Mouse (Mus musculus): ENCODE data around the gene Slc45a2. TPM values are rescaled to one million over a fixed set of nuclear protein-coding genes. Genes with fewer than 3 reads are reported as not detected.
A peak's percentile ranks its signal among the peaks of the same experiment; 100 is the strongest.
"Not testable (repeated sequence)": the region's sequence is repeated elsewhere in the genome, so short reads cannot be mapped to it uniquely, and the experiment has no call there.

Gene Slc45a2
- polyA plus RNA-seq, 1 experiment from 2014 or later: 0.17 TPM

DNA sequence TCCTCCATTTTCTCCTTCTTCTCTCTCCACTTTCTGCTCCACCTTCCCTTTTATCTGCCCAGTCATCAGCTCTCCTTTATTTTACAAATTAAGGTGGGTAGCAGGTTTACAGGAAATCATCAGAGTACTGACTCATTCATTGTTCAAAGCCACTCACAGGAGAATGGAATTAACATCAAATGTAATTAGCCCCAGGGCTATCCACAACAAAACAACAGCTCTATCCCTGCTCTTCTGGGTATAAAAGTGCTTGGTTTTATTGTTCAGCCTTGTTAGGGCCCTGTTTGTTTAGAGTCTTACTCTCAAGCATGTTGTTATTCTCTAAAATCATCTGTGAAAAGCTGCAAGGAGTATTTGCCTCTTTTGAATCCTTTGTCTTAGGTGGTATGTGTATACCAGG, 23.4 kb upstream of the Slc45a2 start:
- H3K4me3 ChIP-seq (replicated peaks): no peak overlapping the region
- no peak for ATAC-seq (ENCODE audit: low FRiP score)
- no peaks in the 10 kb centered on the region for H3K27me3 ChIP-seq
- H3K36me3 ChIP-seq (replicated peaks): no peaks in the 10 kb centered on the region
- H3K9me3 ChIP-seq: no peaks in the 10 kb centered on the region
- H3K9ac ChIP-seq: no peak overlapping the region
- H3K27ac ChIP-seq: no peak overlapping the region
- H3K4me1 ChIP-seq: peaks cover 7% of the 10 kb centered on the region
- no peak overlapping the region for H3K4me2 ChIP-seq

- peaks cover 10% of the 10 kb centered on the region for H3K4me1 ChIP-seq
- peak overlapping the region; percentile 63 for H3K4me2 ChIP-seq
- peak overlapping the region; percentile 55; the same call in 1 of the 2 replicates for H3K9ac ChIP-seq
- no peaks in the 10 kb centered on the region for H3K27me3 ChIP-seq
- no peaks in the 10 kb centered on the region for H3K9me3 ChIP-seq
- H3K4me3 ChIP-seq (replicated peaks): peak overlapping the region; percentile 62; the same call in 1 of the 2 replicates
- WGBS: 61% methylated on average over 2 of the region's 2 CpGs
- no peak overlapping the region for H3K27ac ChIP-seq
- H3K36me3 ChIP-seq (replicated peaks): no peaks in the 10 kb centered on the region
- no peak for ATAC-seq (ENCODE audit: low FRiP score)
Observed at GRCm38 (mm10) chr15:10980712-10981111, 19.8 kb upstream of the Slc45a2 start.

DNA sequence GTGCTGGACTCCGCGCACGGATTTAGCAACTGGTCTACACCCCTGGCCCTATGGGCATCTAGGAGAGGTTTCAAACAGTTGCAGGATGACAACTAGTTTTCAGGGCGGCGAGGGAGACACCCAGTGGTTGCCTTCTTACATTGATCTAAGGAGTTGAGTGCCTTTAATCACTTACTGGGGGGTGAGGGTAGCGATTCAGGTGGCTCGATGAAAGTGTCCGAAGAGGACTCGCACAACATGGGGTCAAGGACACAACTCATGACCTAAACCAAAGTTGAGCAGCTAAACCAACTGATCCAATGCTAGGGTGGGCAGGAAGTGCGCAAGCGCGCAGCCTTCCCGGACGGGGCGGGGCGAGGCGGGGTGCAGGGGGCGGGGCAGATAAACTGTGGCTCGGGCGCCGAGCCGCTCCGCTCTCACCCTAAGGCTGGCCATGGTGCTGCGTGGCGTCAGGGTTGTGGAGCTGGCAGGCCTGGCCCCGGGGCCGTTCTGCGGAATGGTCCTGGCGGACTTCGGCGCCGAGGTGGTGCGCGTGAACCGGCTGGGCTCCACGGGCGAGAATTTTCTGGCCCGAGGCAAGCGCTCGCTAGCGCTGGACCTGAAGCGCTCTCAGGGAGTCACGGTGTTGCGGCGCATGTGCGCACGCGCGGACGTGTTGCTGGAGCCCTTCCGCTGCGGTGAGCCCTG, 19.0 kb upstream of the Slc45a2 start, which contains the start of gene Amacr:
Gene Amacr, plus strand, starts transcription at position 380 of the 687 bp plus-strand sequence.
- Histone ChIP-seq H3K4me1 (peaks cover 10% of the 10 kb centered on the region), H3K9me3 (no peaks in the 10 kb centered on the region), H3K36me3 (replicated peaks) (no peaks in the 10 kb centered on the region), H3K9ac (peak within 1 kb of the TSS; percentile 55), H3K27me3 (no peaks in the 10 kb centered on the region), H3K27ac (peak within 1 kb of the TSS; percentile 67; the same call in 1 of the 2 replicates), H3K4me2 (peak within 1 kb of the TSS; percentile 63), H3K4me3 (replicated peaks) (peak within 1 kb of the TSS; percentile 62)
- WGBS: under 1% methylated on average over 52 of the region's 52 CpGs
- ATAC-seq (ENCODE audit: low FRiP score): peak; percentile 99

DNA sequence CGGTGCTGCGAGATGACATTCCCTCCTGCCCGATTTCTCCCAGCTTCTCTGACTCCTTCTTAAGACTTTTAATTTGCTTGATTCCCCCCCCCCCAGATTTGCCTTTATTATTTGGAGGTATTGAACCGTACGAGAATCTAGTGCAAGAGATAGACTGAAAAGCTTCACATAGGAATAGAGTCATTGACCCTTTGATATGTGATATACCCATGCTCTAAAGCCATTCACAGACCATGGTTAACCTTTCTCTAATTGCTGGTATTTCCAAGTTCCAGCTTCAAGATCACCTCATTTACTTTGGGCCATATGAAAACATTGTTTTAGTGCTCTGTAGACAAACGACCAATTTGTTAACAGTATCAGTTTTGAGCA, 18.5 kb upstream of the Slc45a2 start:
- Histone ChIP-seq H3K9me3 (no peaks in the 10 kb centered on the region), H3K36me3 (replicated peaks) (no peaks in the 10 kb centered on the region), H3K4me2 (peak overlapping the region; percentile 63), H3K4me3 (replicated peaks) (peak overlapping the region; percentile 62), H3K27ac (no peak overlapping the region), H3K27me3 (no peaks in the 10 kb centered on the region), H3K9ac (peak overlapping the region; percentile 55), H3K4me1 (peaks cover 10% of the 10 kb centered on the region)
- WGBS: 7% methylated on average over 6 of the region's 6 CpGs
- peak; percentile 21; the same call in 1 of the 2 replicates for ATAC-seq (ENCODE audit: low FRiP score)

DNA sequence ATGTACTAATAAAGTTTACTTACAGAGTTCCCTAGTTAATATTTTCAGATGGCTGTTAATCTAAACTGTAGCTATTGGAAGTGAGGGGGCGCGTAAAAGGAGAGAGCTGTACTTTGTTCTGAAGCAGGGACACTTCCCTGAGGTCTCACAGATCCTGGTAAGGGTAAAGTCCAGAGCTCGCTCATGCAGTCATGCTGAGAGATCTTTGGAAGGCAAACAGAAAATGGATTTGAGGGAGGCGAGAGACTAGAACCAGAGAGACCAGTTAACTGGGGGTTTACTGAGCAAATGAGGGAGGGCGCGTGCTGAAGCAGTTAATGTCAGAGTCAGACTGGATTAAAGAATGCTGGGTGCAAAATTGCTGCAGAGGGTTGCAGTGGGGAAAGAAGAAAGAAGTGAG, 14.8 kb upstream of the Slc45a2 start:
- WGBS: 86% methylated on average over 6 of the region's 6 CpGs
- Histone ChIP-seq H3K4me3 (replicated peaks) (no peak overlapping the region), H3K36me3 (replicated peaks) (no peaks in the 10 kb centered on the region), H3K4me2 (no peak overlapping the region), H3K27ac (no peak overlapping the region), H3K4me1 (peaks cover 10% of the 10 kb centered on the region), H3K9ac (no peak overlapping the region), H3K9me3 (no peaks in the 10 kb centered on the region), H3K27me3 (no peaks in the 10 kb centered on the region)
- ATAC-seq (ENCODE audit: low FRiP score): no peak

DNA sequence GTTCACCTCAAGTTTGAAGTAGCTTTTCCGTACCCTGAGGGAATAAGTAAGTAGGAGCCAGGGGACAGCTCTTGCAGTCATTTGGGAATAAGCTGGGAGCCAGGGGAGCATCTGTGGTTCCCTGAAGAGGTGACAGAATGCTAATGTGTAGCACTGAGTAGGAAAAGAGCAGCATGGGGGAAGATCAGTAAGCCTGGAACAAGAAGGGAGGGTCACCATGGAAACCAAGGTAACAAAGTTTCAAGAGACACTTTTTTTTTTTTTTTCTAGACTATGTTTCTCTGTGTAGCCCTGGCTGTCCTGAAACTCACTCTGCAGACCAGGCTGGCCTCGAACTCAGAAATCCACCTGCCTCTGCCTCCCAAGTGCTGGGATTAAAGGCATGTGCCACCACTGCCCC, 14.0 kb upstream of the Slc45a2 start:
- not testable (repeated sequence) for H3K9me3 ChIP-seq; H3K36me3 ChIP-seq (replicated peaks); H3K4me1 ChIP-seq; H3K4me2 ChIP-seq; H3K27ac ChIP-seq; ATAC-seq (ENCODE audit: low FRiP score); H3K4me3 ChIP-seq (replicated peaks); H3K27me3 ChIP-seq; H3K9ac ChIP-seq
- 74% methylated on average over 2 of the region's 2 CpGs for WGBS

- Histone ChIP-seq H3K4me1 (no peaks in the 10 kb centered on the region), H3K36me3 (replicated peaks) (no peaks in the 10 kb centered on the region), H3K9ac (no peak overlapping the region), H3K4me3 (replicated peaks) (no peak overlapping the region), H3K27me3 (no peaks in the 10 kb centered on the region), H3K4me2 (no peak overlapping the region), H3K27ac (no peak overlapping the region), H3K9me3 (no peaks in the 10 kb centered on the region)
- no peak for ATAC-seq (ENCODE audit: low FRiP score)
- 64% methylated on average over 2 of the region's 2 CpGs for WGBS
Observed at GRCm38 (mm10) chr15:10990411-10990810, 10.1 kb upstream of the Slc45a2 start.

DNA sequence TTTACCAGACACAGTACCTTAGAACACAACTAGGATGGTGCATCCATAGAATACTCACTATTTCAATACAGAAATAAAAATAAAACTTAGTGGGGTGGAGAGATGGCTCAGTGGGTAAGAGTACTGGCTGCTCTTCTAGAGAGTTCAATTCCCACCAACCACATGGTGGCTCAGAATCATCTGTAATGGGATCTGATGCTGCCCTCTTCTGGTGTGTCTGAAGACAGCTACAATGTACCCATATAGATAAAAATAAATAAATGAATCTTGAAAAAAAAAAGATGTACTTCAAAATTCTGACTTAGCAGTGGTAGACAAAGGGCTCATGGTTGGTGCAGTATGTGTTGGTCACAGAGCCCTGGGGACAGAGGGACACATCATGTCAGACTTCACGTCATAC, 9.0 kb upstream of the Slc45a2 start:
- no peaks in the 10 kb centered on the region for H3K36me3 ChIP-seq (replicated peaks)
- 100% methylated on average over 1 of the region's 1 CpGs for WGBS
- no peaks in the 10 kb centered on the region for H3K9me3 ChIP-seq
- ATAC-seq (ENCODE audit: low FRiP score): no peak
- no peaks in the 10 kb centered on the region for H3K27me3 ChIP-seq
- no peak overlapping the region for H3K9ac ChIP-seq
- no peak overlapping the region for H3K4me2 ChIP-seq
- no peak overlapping the region for H3K27ac ChIP-seq
- H3K4me1 ChIP-seq: no peaks in the 10 kb centered on the region
- H3K4me3 ChIP-seq (replicated peaks): no peak overlapping the region

GRCm38 (mm10) chr15:10999832-11000231, 689 bp upstream of the Slc45a2 start:
- H3K9ac ChIP-seq: no peak overlapping the region
- no peak overlapping the region for H3K27ac ChIP-seq
- H3K4me2 ChIP-seq: no peak overlapping the region
- WGBS: 59% methylated on average over 5 of the region's 5 CpGs
- H3K36me3 ChIP-seq (replicated peaks): no peaks in the 10 kb centered on the region
- no peaks in the 10 kb centered on the region for H3K9me3 ChIP-seq
- H3K4me1 ChIP-seq: no peaks in the 10 kb centered on the region
- no peak overlapping the region for H3K4me3 ChIP-seq (replicated peaks)
- ATAC-seq (ENCODE audit: low FRiP score): no peak
- H3K27me3 ChIP-seq: no peaks in the 10 kb centered on the region

GRCm38 (mm10) chr15:11003791-11004190, 3.3 kb downstream of the Slc45a2 start:
- Histone ChIP-seq H3K9me3 (no peaks in the 10 kb centered on the region), H3K9ac (no peak overlapping the region), H3K27me3 (no peaks in the 10 kb centered on the region), H3K4me3 (replicated peaks) (no peak overlapping the region), H3K4me2 (no peak overlapping the region), H3K4me1 (no peaks in the 10 kb centered on the region), H3K36me3 (replicated peaks) (no peaks in the 10 kb centered on the region), H3K27ac (no peak overlapping the region)
- WGBS: 93% methylated on average over 4 of the region's 4 CpGs
- ATAC-seq (ENCODE audit: low FRiP score): no peak

DNA sequence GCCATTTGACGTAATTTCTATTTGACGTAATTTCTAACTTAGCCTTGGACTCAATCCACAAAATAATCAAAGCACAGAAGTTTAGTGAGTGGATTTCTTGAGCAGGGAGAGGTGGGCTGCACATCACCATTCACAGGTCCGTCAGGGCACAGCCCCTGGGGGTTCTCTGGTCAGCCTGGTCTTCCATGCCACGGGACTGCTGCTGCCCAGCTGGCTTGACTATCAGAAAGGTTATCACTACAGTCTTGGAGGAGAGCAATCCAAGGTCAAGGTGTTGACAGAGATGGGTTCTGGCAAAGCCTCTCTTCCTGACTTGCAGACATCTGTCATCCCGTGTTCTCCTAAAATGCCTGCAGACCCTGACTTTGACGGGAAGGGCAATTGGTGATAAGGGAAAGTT, 4.1 kb downstream of the Slc45a2 start:
- Histone ChIP-seq H3K27ac (no peak overlapping the region), H3K27me3 (no peaks in the 10 kb centered on the region), H3K36me3 (replicated peaks) (no peaks in the 10 kb centered on the region), H3K9ac (no peak overlapping the region), H3K4me2 (no peak overlapping the region), H3K9me3 (no peaks in the 10 kb centered on the region), H3K4me1 (no peaks in the 10 kb centered on the region), H3K4me3 (replicated peaks) (no peak overlapping the region)
- WGBS: 87% methylated on average over 6 of the region's 6 CpGs
- ATAC-seq (ENCODE audit: low FRiP score): no peak

DNA sequence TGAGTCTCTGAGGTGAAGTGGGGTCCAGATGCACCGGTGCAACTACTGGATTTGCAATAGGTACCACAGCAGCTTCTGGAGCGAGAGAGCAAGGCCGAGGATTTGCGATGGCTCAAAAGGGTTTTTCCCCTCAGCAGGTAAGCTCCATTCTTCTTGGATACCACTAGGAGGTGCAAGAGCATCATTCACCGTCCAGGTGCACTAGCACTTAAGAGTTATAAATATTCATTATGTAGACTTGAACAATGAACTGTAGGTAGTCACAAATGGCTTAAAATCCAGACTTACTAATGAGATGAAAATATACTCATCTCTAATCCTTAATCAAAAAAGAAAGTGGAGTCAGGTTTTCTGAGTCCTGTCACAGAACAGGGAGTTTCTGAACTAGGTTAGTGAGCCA, 8.2 kb downstream of the Slc45a2 start:
- H3K27me3 ChIP-seq: no peaks in the 10 kb centered on the region
- no peak overlapping the region for H3K4me2 ChIP-seq
- H3K9me3 ChIP-seq: no peaks in the 10 kb centered on the region
- ATAC-seq (ENCODE audit: low FRiP score): no peak
- no peaks in the 10 kb centered on the region for H3K4me1 ChIP-seq
- WGBS: 23% methylated on average over 5 of the region's 5 CpGs
- H3K4me3 ChIP-seq (replicated peaks): no peak overlapping the region
- no peak overlapping the region for H3K9ac ChIP-seq
- no peaks in the 10 kb centered on the region for H3K36me3 ChIP-seq (replicated peaks)
- no peak overlapping the region for H3K27ac ChIP-seq

GRCm38 (mm10) chr15:11010976-11011548, 10.5 kb downstream of the Slc45a2 start:
- WGBS: 95% methylated on average over 11 of the region's 11 CpGs
- no peak overlapping the region for H3K27ac ChIP-seq
- no peaks in the 10 kb centered on the region for H3K4me1 ChIP-seq
- no peaks in the 10 kb centered on the region for H3K9me3 ChIP-seq
- no peaks in the 10 kb centered on the region for H3K27me3 ChIP-seq
- ATAC-seq (ENCODE audit: low FRiP score): no peak
- no peak overlapping the region for H3K4me3 ChIP-seq (replicated peaks)
- no peak overlapping the region for H3K4me2 ChIP-seq
- H3K9ac ChIP-seq: no peak overlapping the region
- no peaks in the 10 kb centered on the region for H3K36me3 ChIP-seq (replicated peaks)
